Mouse (Mus musculus) spleen, adult 18-20 months (tissue): ENCODE measurements around the gene Iqca.

ENCODE experiments used
- DNase-seq, 2 experiments: peaks; one replicate each; pipeline ENCODE4 v3.0.0; 2022; ENCODE audit warnings: mixed read lengths in 2 of 2

Iqca gene

GRCm38 (mm10) chr1:90051347-90051746 lies 101.9 kb downstream of the Iqca start:
- DNase-seq = peak in 1 of 2 experiments; percentile 14

- DNase-seq = no peak
These were observed 103.0 kb downstream of the Iqca start for GRCm38 (mm10) chr1:90050046-90050739.

GRCm38 (mm10) chr1:90028305-90028704 lies 124.9 kb downstream of the Iqca start:
- no peak for DNase-seq

GRCm38 (mm10) chr1:90026945-90027344 lies 126.3 kb downstream of the Iqca start:
- no peak for DNase-seq

- no peak for DNase-seq
These were observed 132.9 kb downstream of the Iqca start for GRCm38 (mm10) chr1:90020336-90020735.

- no peak for DNase-seq
These were observed 135.1 kb downstream of the Iqca start for GRCm38 (mm10) chr1:90018071-90018470.

- no peak for DNase-seq
These were observed 138.8 kb downstream of the Iqca start, which contains the start of gene Asb18 for GRCm38 (mm10) chr1:90014446-90014845. Gene Asb18, minus strand, starts transcription at chr1:90014666.

- DNase-seq = no peak
These were observed 139.9 kb downstream of the Iqca start for GRCm38 (mm10) chr1:90013273-90013672.

- no peak for DNase-seq
These were observed 140.4 kb downstream of the Iqca start for GRCm38 (mm10) chr1:90012850-90013249.

- no peak for DNase-seq
These were observed 141.0 kb downstream of the Iqca start for GRCm38 (mm10) chr1:90012168-90012567.

GRCm38 (mm10) chr1:90010077-90010476 lies 143.1 kb downstream of the Iqca start:
- DNase-seq = no peak

- no peak for DNase-seq
These were observed 144.0 kb downstream of the Iqca start for GRCm38 (mm10) chr1:90009188-90009587.

- no peak for DNase-seq
These were observed 146.5 kb downstream of the Iqca start for GRCm38 (mm10) chr1:90006666-90007065.

GRCm38 (mm10) chr1:90000981-90001380 lies 152.2 kb downstream of the Iqca start:
- DNase-seq = no peak

GRCm38 (mm10) chr1:89999858-90000257 lies 153.3 kb downstream of the Iqca start:
- DNase-seq = no peak

GRCm38 (mm10) chr1:89998696-89999095 lies 154.5 kb downstream of the Iqca start:
- no peak for DNase-seq

- DNase-seq = no peak
These were observed 155.1 kb downstream of the Iqca start for GRCm38 (mm10) chr1:89998076-89998475.

- no peak for DNase-seq
These were observed 160.9 kb downstream of the Iqca start for GRCm38 (mm10) chr1:89992256-89992655.
